Mouse (Mus musculus): ENCODE results near the gene Tubal3. TPM values are rescaled to one million over a fixed set of nuclear protein-coding genes. Genes with fewer than 3 reads are reported as not detected.
A peak's percentile ranks its signal among the peaks of the same experiment; 100 is the strongest.

The Tubal3 gene
- 54.2 and 64.9 TPM in 2 replicates for polyA plus RNA-seq (2015; fragmentation: Nextera tagmentation; extraction: Ambion mirVana)

DNA sequence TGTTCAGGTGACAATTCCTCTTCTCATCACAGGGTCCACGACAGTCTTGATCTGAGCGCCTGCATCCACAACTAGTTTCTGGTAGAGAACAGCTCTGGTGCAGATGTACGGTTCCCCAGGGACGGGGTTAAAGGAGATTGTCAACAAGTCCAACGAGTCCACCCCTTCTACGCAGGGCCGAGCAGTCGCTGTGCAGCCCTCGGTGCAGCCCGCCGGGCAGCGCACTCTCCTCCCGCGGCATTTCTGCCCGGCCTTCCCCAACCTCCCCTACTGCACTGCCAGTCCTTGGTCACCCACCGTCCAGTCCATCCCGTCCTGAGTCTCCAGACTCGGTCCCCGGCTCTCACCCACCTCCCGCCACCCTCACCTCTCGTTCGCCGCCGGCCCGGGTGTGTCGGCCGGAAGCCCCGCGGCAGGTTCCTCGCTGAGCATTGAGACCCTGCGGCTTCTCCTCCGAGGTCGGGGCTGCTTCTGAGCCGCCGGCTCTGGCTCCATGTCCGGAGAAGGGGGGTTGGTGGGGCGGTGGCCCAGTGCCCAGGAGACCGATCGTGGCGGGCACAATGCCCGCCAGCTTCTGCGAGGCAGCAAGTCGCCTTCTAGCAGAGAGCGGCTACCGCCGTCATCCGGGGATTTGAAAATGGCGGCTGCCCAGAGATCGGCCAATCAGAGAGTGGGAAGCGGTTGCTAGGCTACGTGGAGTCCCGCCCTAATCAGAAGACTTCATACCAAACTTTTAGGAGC is at the start of gene Tubal3, which contains the start of gene Net1:
TSS of gene Tubal3 (plus strand) at position 704 of the 741 bp plus-strand sequence.
TSS of gene Net1 (minus strand) at position 650 of the 741 bp plus-strand sequence.
- no peaks in the 10 kb centered on the region for H3K27me3 ChIP-seq (replicated peaks; ENCODE audit: control insufficient read depth, insufficient read depth, low read length)
- H3K9me3 ChIP-seq (ENCODE audit: control insufficient read depth, low read length): no peaks in the 10 kb centered on the region
- peak within 1 kb of the TSS; percentile 73 for H3K4me2 ChIP-seq (ENCODE audit: low read depth, low read length)
- H3K36me3 ChIP-seq (ENCODE audit: control insufficient read depth, insufficient read depth, low read length): no peaks in the 10 kb centered on the region
- H3K9ac ChIP-seq (ENCODE audit: low read depth, low read length): peak within 1 kb of the TSS; percentile 86
- peak within 1 kb of the TSS; percentile 68 for H3K27ac ChIP-seq (ENCODE audit: low read length)
- H3K4me3 ChIP-seq (ENCODE audit: low read length): peak within 1 kb of the TSS; percentile 96
- H3K4me1 ChIP-seq (ENCODE audit: control insufficient read depth, insufficient read depth, low read length): 0 out of 2 replicates have a peak, but pooled peaks cover 2% of the 10 kb centered on the region
- WGBS: under 1% methylated on average over 52 of the region's 52 CpGs
- ATAC-seq: peak; percentile 98

GRCm38 (mm10) chr13:3869901-3870300 is 48.2 kb upstream of the Tubal3 start:
- peaks cover 6% of the 10 kb centered on the region; the same call in 1 of the 2 replicates for H3K4me1 ChIP-seq (ENCODE audit: control insufficient read depth, insufficient read depth, low read length)
- H3K4me3 ChIP-seq (ENCODE audit: low read length): no peak overlapping the region
- no peaks in the 10 kb centered on the region for H3K9me3 ChIP-seq (ENCODE audit: control insufficient read depth, low read length)
- no peak overlapping the region for H3K4me2 ChIP-seq (ENCODE audit: low read depth, low read length)
- H3K36me3 ChIP-seq (ENCODE audit: control insufficient read depth, insufficient read depth, low read length): no peaks in the 10 kb centered on the region
- no peak overlapping the region for H3K9ac ChIP-seq (ENCODE audit: low read depth, low read length)
- no peak overlapping the region for H3K27ac ChIP-seq (ENCODE audit: low read length)
- H3K27me3 ChIP-seq (replicated peaks; ENCODE audit: control insufficient read depth, insufficient read depth, low read length): no peaks in the 10 kb centered on the region
- ATAC-seq: no peak

DNA sequence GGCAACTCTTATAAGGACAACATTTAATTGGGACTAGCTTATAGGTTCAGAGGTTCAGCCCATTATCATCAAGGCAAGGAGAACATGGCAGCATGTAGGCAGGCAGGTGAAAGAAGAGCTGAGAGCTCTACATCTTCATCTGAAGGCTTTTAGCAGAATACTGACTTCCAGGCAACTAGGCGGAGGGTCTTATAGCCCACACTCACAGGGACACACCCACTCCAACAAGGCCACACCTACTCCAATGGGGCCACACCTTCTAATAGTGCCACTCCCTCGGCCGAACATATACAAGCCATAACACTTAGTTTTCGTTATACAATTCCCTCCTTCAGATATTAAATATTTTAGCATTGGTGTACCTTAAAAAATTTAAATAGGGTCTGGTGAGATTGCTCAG is 45.2 kb upstream of the Tubal3 start:
- ATAC-seq: no peak
- Histone ChIP-seq H3K36me3 (ENCODE audit: control insufficient read depth, insufficient read depth, low read length) (no peaks in the 10 kb centered on the region), H3K27me3 (replicated peaks; ENCODE audit: control insufficient read depth, insufficient read depth, low read length) (no peaks in the 10 kb centered on the region), H3K4me2 (ENCODE audit: low read depth, low read length) (no peak overlapping the region), H3K4me3 (ENCODE audit: low read length) (no peak overlapping the region), H3K27ac (ENCODE audit: low read length) (no peak overlapping the region), H3K4me1 (ENCODE audit: control insufficient read depth, insufficient read depth, low read length) (peaks cover 11% of the 10 kb centered on the region), H3K9ac (ENCODE audit: low read depth, low read length) (no peak overlapping the region), H3K9me3 (ENCODE audit: control insufficient read depth, low read length) (no peaks in the 10 kb centered on the region)
- 93% methylated on average over 4 of the region's 4 CpGs for WGBS

- Histone ChIP-seq H3K4me1 (ENCODE audit: control insufficient read depth, insufficient read depth, low read length) (peaks cover 11% of the 10 kb centered on the region), H3K36me3 (ENCODE audit: control insufficient read depth, insufficient read depth, low read length) (no peaks in the 10 kb centered on the region), H3K4me3 (ENCODE audit: low read length) (no peak overlapping the region), H3K9me3 (ENCODE audit: control insufficient read depth, low read length) (no peaks in the 10 kb centered on the region), H3K27ac (ENCODE audit: low read length) (no peak overlapping the region; the same call in 1 of the 2 replicates), H3K9ac (ENCODE audit: low read depth, low read length) (no peak overlapping the region), H3K27me3 (replicated peaks; ENCODE audit: control insufficient read depth, insufficient read depth, low read length) (no peaks in the 10 kb centered on the region), H3K4me2 (ENCODE audit: low read depth, low read length) (no peak overlapping the region)
- no peak for ATAC-seq
- 48% methylated on average over 6 of the region's 6 CpGs for WGBS
These were observed 41.6 kb upstream of the Tubal3 start for GRCm38 (mm10) chr13:3876448-3876847.

GRCm38 (mm10) chr13:3877185-3877584 is 40.9 kb upstream of the Tubal3 start:
- Histone ChIP-seq H3K27ac (ENCODE audit: low read length) (no peak overlapping the region), H3K9me3 (ENCODE audit: control insufficient read depth, low read length) (no peaks in the 10 kb centered on the region), H3K36me3 (ENCODE audit: control insufficient read depth, insufficient read depth, low read length) (peaks cover 5% of the 10 kb centered on the region; the same call in 1 of the 2 replicates), H3K27me3 (replicated peaks; ENCODE audit: control insufficient read depth, insufficient read depth, low read length) (no peaks in the 10 kb centered on the region), H3K9ac (ENCODE audit: low read depth, low read length) (no peak overlapping the region), H3K4me3 (ENCODE audit: low read length) (no peak overlapping the region), H3K4me1 (ENCODE audit: control insufficient read depth, insufficient read depth, low read length) (peaks cover 11% of the 10 kb centered on the region), H3K4me2 (ENCODE audit: low read depth, low read length) (no peak overlapping the region)
- 55% methylated on average over 6 of the region's 6 CpGs for WGBS
- peak; percentile 51 for ATAC-seq

- Histone ChIP-seq H3K4me1 (ENCODE audit: control insufficient read depth, insufficient read depth, low read length) (peaks cover 11% of the 10 kb centered on the region), H3K4me2 (ENCODE audit: low read depth, low read length) (no peak overlapping the region), H3K27ac (ENCODE audit: low read length) (no peak overlapping the region), H3K9me3 (ENCODE audit: control insufficient read depth, low read length) (no peaks in the 10 kb centered on the region), H3K36me3 (ENCODE audit: control insufficient read depth, insufficient read depth, low read length) (peaks cover 5% of the 10 kb centered on the region; the same call in 1 of the 2 replicates), H3K9ac (ENCODE audit: low read depth, low read length) (no peak overlapping the region), H3K27me3 (replicated peaks; ENCODE audit: control insufficient read depth, insufficient read depth, low read length) (no peaks in the 10 kb centered on the region), H3K4me3 (ENCODE audit: low read length) (no peak overlapping the region)
- 48% methylated on average over 4 of the region's 4 CpGs for WGBS
- no peak; the same call in 1 of the 2 replicates for ATAC-seq
These were observed 40.3 kb upstream of the Tubal3 start for GRCm38 (mm10) chr13:3877679-3878220.

DNA sequence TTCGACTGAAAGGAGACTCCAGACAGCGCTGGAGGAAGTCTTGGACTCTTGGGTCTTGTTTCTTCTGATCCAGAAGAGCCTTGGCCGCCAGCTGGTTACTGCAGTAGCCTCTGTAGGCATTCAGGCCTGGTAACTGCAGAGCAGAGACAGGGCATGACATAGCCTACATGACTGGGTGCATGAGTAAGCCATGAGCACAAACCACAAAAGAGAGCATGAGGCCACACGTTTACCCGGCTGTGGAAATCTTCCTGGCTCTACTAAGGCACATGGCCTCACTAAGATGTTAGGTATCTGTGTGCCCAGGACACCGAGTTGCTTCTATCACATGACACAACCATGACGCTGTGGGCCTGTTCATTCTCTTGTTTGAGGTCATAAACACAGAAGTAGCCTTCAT is 31.4 kb upstream of the Tubal3 start:
- Histone ChIP-seq H3K9me3 (ENCODE audit: control insufficient read depth, low read length) (no peaks in the 10 kb centered on the region), H3K4me2 (ENCODE audit: low read depth, low read length) (no peak overlapping the region), H3K27me3 (replicated peaks; ENCODE audit: control insufficient read depth, insufficient read depth, low read length) (no peaks in the 10 kb centered on the region), H3K4me3 (ENCODE audit: low read length) (no peak overlapping the region), H3K4me1 (ENCODE audit: control insufficient read depth, insufficient read depth, low read length) (no peaks in the 10 kb centered on the region), H3K9ac (ENCODE audit: low read depth, low read length) (no peak overlapping the region), H3K36me3 (ENCODE audit: control insufficient read depth, insufficient read depth, low read length) (peaks cover 15% of the 10 kb centered on the region; the same call in 1 of the 2 replicates), H3K27ac (ENCODE audit: low read length) (no peak overlapping the region)
- no peak for ATAC-seq
- 86% methylated on average over 7 of the region's 7 CpGs for WGBS

- Histone ChIP-seq H3K4me2 (ENCODE audit: low read depth, low read length) (0 out of 2 replicates have a peak overlapping the region, but pooled peaks have one; percentile 20), H3K4me3 (ENCODE audit: low read length) (no peak overlapping the region), H3K27me3 (replicated peaks; ENCODE audit: control insufficient read depth, insufficient read depth, low read length) (no peaks in the 10 kb centered on the region), H3K9ac (ENCODE audit: low read depth, low read length) (no peak overlapping the region), H3K36me3 (ENCODE audit: control insufficient read depth, insufficient read depth, low read length) (0 out of 2 replicates have a peak, but pooled peaks cover 11% of the 10 kb centered on the region), H3K9me3 (ENCODE audit: control insufficient read depth, low read length) (no peaks in the 10 kb centered on the region), H3K27ac (ENCODE audit: low read length) (no peak overlapping the region), H3K4me1 (ENCODE audit: control insufficient read depth, insufficient read depth, low read length) (no peaks in the 10 kb centered on the region)
- no peak for ATAC-seq
- WGBS: 84% methylated on average over 3 of the region's 3 CpGs
These were observed 29.0 kb upstream of the Tubal3 start for GRCm38 (mm10) chr13:3889111-3889510.

DNA sequence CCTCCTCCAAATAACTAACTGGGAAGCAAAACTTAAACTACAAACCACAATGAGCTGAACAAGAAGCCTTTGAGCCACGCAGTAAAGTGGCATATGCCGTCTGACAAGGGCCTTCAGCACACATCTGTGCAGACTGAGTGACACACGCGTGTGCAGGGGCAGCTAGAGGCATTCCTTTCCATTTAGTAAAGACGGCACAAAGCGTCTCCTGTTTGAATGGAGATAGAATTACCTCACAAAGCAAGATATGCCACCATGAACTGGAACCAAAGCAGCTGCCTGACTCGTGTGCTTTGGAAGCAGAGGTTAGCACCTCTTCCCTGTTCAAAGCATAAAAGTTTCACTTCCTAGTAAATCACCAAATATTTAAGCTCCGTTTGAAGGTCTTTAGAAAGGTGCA is 28.0 kb upstream of the Tubal3 start:
- Histone ChIP-seq H3K4me2 (ENCODE audit: low read depth, low read length) (peak overlapping the region; percentile 37), H3K9me3 (ENCODE audit: control insufficient read depth, low read length) (no peaks in the 10 kb centered on the region), H3K4me3 (ENCODE audit: low read length) (peak overlapping the region; percentile 35), H3K36me3 (ENCODE audit: control insufficient read depth, insufficient read depth, low read length) (0 out of 2 replicates have a peak, but pooled peaks cover 7% of the 10 kb centered on the region), H3K27me3 (replicated peaks; ENCODE audit: control insufficient read depth, insufficient read depth, low read length) (no peaks in the 10 kb centered on the region), H3K27ac (ENCODE audit: low read length) (peak overlapping the region; percentile 50), H3K9ac (ENCODE audit: low read depth, low read length) (peak overlapping the region; percentile 46), H3K4me1 (ENCODE audit: control insufficient read depth, insufficient read depth, low read length) (peaks cover 2% of the 10 kb centered on the region; the same call in 1 of the 2 replicates)
- no peak for ATAC-seq
- 36% methylated on average over 8 of the region's 8 CpGs for WGBS

All from intestine, embryonic 16.5 days (tissue).